Mouse (Mus musculus) right cerebral cortex, adult 18-20 months (tissue): ENCODE results near the gene Plbd1.

Experiments
- DNase-seq: peaks from one replicate; pipeline ENCODE4 v3.0.0; 2022; ENCODE audit warnings: mixed read lengths

The Plbd1 gene

DNA sequence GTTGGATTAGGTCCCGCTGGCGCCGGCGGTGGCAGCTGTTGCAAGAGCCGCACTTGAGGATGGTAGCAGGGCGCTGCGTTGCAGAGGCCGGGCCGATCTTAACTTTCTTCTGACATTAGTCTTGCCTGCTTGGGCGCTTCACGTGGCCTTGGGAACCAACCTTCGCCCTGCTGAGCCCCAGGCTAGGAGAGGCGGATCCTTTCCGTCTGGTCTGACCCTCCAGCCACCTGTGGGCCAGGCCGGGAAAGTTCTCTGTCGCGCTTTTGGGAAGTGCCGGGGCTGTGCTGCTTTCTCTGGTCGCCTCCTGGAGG, at the start of gene Plbd1:
Plbd1 (minus strand) TSS at position 223 of the 311 bp plus-strand sequence.
- no peak for DNase-seq

DNA sequence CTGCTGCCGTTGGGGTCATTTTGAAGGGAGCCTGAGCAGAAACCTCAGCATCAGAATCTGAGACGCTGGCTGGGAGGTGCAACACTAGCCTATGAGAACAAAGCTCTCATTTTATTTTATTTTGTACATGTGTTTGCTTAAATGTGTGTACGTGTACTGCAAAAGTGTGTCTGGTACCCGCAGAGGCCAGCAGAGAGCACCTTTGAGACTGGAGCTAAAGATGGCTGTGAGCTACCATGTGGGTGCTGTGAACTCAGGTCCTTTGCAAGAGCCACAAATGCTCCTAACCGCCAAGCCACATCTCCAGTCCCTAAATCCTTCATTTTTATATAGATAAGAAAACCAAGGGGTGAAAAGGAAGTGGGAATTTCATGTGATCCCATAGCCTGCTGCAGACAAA, 48.7 kb upstream of the Plbd1 start:
- DNase-seq, result no peak

DNA sequence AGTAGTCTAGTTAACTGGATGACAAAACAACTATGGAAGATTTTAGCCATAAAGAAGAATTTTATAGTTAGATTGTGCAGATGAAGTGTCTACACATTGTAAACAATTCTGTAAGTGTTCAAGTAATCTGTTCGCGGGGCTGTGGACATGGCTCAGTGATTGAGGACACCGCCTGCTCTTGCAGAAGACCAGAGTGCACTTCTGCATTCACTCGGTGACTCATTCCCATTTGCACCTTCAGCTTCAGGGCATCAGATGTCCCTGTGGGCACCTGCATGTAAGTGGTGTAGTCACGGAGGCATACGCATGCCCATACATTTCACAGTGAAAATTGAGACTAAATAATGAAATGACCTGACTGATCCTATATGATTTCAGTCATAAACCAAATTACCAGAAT, 46.9 kb upstream of the Plbd1 start:
- DNase-seq, result no peak

DNA sequence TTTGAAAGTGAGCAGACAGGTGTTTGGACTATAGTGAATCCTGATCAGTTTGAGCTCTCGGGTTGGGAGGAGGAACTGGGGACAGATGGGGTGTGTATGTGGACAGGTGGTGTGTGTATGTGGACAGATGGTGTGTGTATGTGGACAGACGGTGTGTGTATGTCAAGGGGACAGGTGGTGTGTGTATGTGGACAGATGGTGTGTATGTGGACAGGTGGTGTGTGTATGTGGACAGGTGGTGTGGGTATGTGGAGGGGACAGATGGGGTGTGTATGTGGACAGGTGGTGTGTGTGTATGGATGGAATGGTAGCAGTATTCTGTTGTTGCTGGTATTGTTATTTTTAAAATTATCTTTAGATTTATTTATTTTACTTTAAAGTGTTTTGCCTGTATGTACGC, 40.1 kb upstream of the Plbd1 start:
- DNase-seq, result no peak

DNA sequence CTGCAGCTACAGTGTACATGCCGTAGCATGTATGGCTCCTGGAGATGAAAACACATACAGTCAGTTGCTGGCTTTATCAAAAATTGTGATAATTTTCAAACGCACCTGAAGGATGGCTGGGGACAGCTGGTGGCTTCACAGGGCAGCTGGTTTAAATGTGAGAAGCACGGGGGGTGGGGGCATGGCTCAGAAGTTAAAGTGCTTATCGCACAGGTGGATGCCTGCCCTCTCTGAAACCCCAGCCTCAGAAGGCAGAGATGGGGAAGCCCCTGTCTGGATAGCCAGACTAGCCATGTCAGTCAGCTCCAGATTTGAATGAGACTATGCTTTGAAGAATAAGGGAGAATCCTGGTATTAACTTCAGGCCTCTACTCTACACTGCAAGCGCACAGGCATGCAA, 39.5 kb upstream of the Plbd1 start:
- DNase-seq, result no peak

DNA sequence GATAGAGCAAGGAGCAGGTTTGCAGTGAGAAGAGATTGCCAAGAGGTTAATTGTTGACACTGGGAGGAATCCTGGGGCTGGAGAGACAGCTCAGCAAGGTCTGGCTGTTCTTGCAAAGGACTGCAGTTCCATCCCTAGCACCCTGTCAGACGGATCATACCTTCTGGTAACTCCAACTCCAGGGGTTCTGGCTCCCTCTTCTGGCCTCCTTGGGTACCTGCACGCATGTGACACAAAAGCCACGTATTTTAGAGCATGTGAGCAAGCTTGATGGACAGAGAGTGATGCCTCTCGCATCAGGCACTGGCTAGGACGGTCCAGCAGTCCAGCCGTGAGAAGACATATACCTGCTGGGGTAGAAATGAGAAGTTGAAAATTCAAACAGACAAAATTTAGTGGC, 29.6 kb upstream of the Plbd1 start:
- no peak for DNase-seq

DNA sequence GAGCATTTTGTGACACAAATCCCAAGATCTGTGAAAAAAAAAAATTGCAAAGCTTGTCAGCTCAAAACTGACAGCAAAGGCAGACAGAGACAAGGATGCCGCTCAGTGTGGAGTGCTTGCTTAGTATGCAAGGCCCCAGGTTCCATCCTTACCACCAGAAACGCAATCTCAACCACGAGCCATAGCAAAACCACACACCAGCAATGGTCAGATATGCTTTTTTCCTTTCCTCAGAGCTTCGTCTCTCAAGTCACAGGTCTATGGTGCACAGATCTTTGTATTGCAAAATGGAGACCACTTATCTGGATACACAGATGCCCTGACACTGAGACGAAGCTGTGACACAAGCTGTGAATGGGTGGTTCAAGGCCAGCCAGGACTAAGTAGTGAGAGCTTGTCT, 28.8 kb upstream of the Plbd1 start:
- no peak for DNase-seq

DNA sequence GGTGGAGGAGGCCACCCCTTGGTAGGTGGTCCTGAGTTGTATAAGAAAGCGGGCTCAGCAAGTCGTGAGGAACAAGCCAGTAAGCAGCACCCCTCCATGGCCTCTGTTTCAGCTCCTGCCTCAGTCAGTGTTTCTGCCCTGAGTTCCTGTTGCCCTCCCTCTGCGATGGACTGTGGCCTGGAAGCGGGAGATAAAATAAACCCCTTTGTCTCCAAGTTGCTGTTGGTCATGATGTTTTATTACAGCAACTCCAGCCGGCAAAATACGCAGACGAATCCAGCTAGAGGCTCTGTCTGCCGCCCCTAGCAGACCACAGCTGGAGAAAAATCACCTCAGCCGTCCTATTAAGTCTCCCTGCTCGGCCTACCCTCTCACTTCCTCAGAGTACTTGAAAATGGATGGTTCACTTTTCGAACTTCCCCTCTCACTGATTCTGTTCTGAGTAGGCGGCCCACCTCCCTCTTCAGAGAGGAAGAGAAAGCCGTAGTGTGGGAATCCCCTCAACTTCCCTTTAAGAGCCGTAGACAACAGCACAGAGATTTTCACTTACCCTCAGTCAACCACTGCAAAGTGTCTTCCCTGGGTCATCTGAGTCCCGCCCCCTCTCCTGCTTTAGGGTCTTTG, 28.2 kb upstream of the Plbd1 start:
- no peak for DNase-seq

DNA sequence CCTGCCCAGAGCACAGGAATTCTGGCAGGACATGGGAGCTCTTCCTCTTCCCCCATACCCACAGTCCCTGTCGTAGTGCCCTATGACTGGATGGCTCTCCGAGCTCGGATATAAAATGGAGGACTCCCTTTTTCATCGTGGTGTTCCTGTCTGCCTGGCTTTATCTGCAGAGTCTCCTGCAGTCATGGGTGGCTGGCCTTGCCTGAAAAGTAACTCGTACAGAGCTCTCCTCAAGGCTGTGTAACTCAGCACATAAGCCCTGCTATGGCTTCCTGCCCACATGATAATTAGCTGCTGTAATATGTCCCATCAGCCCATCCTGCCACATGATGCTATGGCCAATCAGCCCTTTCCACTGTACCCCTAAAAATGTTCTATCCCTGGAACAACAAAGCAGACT, 23.7 kb upstream of the Plbd1 start:
- no peak for DNase-seq

DNA sequence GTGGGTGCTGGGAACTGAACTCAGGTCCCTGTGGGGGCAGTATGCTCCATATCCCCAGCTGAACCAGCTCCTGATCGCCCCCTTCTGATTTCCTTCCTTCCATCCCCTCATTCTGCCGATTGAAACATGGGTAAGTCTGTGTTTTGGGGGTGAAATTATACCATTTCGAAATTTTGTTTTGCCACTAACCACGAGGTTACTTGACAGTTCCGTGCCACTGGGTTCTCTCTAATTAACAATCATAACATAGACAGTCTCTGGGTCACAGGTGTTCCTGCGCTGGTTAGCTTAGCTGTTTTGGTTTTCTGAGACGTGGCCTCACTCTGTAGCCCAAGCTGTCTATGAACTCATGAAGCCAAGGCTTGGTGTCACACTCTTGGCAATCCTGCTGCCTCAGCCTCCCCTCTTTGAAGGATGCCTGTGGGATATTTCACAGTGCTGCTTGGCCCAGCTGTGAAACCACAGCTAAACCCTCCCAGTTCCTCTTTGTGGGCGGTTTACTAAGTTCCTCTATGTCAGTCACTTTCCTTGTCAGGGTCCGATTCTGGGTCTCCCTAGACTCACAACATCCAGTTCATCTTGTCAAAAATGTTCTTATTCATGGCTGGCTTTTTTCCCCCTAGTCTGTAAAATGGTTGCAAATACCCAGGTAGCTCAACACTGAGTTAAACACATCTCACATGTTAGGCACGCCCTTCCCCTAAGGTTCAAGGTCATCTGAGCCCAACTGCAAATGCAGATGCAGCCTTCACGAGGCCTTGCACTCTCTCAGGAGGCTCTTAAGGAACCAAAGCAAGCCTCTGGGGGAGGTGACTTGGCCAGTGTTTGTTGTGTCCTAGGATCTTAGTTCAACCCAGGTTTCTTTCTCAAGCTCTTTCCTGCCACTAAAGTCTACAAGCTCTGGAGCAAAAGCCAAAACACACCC, 21.9 kb upstream of the Plbd1 start:
- no peak for DNase-seq

DNA sequence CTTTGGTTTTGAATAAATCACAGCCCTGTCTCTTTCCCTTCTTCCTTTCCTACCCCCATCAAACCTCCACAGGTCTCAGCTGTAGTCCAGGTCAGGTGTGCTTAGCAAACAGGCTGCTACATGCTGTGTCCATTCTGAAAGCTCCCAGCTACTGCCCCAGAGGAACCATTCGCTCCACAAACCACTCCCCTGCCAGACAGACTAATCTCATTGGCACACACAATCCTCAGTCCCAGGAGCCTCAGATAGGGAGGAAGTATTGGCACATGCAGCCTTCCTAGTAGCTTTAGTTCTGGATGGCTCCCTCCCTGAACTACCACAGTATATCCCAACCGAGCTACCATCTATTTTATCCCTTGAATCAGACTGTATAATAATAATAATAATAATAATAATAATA, 17.7 kb upstream of the Plbd1 start:
- no peak for DNase-seq

DNA sequence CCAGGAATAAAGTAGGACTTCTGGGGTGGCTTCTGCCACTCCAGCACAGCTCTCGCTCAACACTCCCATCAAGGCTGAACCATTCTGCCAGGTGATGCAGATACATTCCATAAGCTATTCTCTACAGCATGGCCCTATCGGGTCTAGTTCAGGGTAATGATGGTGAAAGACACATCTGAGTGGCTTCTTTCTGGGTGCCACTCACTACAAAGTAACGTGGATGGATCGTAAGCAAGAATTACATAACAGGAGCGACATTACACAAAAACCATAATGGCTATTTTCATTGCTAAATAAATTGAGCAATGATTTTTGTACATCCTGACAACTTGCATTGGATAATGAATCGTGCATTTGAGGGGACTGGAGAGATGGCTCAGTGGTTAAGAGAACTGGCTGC, 13.2 kb upstream of the Plbd1 start:
- no peak for DNase-seq

DNA sequence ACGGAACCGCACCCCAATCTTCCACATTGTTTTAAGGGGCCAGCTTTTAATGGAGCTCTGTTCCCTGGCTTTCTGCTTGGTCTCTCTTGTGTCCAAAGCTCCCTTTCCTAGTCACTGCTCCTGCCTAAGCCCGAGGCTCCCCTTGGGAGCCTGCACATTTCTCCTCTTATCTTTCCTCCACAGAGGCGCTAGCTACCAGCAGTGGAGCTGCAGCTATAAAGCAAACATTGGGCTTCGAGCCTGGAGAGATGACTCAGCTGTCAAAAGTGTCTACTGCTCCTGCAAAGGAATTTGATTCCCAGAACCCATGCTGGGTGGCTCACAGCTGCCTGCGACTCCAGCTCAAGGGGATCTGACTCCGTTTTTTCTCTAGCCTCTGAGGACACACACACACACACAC, 10.7 kb upstream of the Plbd1 start:
- peak; percentile 83 for DNase-seq

DNA sequence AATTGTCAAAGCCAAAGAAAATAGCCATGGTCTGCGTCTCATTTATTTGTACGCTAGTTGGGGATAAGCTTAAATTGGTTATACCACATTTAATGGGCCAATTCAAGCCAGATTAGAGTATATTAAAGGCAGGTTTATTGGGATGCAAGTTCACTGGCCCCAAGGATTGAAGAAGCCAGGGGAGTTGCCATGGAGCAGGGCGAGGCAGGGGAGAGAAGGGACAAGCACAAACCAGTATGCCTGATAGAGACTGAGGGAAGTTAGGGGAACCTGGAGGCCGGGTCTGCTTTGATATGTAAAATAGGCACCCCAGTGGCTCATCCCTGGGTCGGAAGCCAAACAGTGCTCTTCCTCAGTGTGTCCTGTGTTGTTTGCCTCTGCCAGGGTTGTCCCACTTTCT, 7.5 kb upstream of the Plbd1 start:
- no peak for DNase-seq

DNA sequence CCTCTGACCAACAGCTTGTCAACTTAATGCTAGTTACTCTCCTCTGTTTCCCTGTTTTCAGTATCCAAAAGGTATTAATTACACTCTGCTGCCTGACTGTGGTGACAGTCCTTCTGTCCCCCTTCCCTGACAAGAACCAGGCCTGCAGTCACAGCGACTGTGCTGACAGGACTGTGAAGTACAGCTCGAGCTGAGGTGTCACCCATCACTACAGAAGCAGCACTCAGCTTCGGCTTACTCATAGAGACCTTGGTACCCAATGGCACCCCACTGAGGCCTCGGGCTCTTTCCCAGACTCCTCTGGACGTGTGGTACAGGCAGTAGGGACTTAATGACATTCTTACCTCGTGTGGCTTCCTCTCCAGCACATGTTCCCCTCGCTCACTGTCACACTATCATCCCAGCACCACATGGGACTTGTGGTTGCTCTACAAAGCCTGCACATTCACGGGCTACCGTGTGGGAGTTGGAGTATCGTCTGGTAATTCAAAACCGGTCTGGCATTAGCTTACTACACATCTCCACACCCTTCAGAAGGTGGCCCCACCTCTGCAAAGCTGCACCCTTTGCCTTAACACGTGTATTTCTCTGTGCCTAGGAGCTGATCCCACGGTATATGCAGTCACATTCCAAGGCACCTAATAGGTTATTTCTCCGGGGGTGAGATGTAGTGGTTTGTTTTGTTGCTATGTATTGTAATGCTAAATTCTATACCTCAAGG, 6.7 kb upstream of the Plbd1 start:
- no peak for DNase-seq

DNA sequence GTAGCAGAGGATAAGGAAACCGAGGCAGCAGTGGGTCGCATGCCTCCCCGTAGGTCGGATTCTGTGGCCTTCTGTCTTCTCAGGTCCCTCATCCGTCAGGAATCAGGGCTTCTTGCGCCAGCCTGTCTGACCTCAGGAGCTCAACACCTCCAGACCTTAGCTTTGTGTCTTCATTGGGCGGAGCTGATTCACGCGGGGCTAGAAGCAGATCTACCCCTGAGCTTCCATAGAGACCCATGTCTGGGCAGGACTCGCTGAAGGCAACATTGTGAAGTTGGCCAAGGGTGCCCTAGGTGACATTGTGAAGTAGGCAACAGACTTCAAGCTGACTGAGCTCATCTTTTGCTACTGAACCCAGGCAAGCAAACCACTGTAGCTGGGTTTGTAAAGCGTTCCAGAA, 335 bp upstream of the Plbd1 start:
- DNase-seq, result no peak

DNA sequence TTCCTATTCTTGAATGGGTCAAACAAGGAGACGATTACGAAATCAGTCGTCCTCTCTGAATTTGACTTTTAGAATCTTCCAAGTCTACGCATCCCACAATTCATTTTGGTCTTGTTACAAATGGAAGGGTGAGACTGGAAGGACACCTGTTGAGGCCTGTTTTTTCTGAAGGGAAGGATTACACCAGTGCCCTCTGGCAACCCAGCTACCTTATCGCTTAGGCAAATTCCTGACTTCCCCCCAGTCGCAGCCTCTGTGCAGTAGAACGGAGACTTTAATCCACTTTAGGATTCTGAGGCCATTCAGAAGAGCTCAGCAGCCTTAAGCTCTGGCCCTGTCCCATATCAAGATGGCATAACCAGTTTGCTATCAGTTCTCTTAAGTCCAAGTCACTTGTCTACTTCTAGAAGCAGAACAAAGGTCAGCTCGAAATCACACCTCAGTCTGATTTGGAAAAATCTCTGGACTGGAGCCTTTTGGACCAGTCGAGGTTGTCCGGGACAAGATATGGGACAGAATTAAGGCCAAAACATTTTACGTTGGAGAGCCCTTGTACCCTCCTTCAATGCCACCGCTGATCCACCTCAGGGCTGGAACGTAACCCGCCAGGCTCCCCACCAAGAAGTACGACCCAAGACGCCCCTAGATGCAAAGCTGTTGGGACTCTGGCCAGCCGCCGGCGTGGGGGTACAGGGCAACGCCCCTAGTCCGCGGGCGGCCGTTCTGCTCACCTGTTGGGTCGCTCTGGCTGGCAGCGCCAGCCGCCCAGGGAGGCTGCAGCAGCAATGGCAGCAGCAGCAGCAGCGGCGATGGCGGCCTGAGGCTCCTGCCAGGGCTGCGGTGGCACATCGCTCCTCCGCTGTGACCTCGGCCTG, 660 bp downstream of the Plbd1 start:
- DNase-seq, result no peak

DNA sequence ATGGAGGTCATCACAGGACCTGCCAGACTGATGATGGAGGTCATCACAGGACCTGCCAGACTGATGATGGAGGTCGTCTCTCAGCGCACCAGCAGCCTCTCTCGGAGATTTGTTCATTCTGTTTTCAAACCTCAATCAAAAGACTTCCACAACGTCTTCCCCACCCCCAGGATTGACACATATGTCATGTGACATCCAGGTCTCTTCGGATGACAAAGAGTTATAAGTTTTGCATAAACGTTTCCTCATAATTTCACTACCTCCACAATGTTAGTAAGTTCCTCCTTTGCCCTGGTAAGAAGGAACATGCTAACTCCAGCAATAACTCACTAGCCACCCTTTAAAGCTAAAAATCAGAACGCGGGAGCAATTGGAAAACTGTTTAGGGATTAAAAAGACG, 2.5 kb downstream of the Plbd1 start:
- DNase-seq, result no peak

DNA sequence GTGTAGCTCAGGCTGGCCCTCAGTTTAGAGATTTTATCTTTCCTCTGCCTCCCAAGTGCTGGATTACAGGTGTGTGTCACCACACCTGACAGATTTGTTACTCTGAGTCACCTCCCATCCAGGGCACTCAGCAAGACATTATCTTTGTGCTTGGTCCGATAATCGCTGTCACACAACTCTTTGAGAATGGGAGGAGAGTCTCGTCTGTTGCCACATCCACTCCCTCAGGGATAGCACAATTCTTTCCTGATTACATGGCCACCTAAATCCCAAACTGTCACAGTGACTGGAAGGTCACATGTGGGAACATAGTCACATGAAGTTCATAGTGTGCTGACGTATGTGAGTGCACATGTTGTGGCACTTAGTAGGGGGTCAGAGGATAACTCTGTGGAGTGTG, 3.4 kb downstream of the Plbd1 start:
- DNase-seq, result no peak

DNA sequence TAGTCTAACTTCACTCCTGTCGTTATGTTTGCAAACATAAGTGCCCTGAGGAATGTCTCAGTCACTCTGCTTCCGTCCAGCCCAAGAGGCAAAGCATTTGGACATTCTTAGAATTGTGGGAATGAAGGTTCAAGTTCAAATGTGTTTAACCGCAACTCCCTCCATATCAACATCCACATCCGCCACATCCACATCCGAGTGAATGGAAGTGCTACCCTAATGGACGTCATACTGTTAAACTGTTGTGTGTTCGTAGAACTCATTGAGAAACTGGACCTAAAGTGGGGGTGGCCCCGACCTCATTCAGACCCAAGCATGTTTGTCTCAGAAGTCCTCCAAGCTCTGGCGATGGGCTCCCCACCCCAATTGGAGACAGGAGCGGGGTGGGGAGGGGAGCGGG, 5.9 kb downstream of the Plbd1 start:
- DNase-seq, result no peak

DNA sequence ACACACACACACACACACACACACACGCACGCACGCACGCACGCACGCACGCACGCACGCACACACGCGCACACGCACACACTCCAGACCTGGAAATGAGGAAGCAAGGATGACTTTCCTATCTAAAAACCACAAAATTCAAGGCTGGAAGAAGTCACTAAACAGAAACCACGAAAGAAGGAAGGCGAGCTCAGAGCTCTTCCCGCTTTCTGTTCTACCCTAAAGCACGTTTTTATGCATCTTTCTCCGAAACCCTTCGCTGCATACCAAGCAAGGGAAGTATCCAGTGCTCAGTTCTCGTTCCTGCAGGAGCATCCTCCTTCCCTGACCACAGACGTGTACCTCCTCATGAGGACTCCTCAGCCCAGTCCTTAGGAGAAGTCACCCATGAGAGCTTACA, 7.3 kb downstream of the Plbd1 start:
- no peak for DNase-seq

DNA sequence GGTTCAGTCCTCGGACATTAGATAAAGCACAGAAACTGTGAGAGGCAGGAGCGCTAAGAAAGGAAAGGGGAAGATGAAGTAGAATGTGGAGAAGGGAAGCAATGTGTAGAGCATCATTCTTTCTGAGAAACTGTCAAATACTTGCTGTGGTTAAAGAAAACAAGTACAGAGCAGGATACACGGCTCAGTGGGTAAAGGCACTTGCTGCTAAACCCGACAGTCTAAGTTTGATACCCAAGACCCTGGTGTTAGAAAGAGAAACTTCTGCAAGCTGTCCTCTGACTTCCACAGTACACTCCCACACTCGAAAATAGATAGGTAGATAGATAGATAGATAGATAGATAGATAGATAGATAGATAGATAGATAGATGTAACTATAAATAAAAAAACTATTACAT, 8.4 kb downstream of the Plbd1 start:
- DNase-seq, result no peak

DNA sequence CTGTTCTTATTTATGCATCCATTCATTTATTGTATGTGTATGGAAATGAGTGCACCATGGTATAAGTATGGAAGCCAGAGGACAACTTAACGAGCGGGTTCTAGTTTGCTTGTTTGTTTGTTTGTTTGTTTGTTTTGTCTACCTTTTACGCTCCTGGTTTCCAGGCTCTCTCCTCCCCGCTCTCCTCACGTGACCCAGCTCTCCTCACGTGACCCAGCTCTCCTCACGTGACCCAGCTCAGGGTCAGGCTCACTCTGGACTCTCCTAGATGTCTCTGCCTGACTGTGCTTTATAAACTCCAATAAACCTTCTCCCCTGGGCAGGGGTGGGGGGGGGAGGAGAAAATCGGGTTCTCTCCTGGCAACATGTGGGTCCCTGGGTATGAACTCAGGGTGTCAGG, 11.1 kb downstream of the Plbd1 start:
- no peak for DNase-seq
